Mouse (Mus musculus) liver, postnatal 0 days (tissue): ENCODE measurements around the gene Srsf7. TPM values are rescaled to one million over a fixed set of nuclear protein-coding genes. Genes with fewer than 3 reads are reported as not detected.

Experiments used
- ATAC-seq: fragments of 200-750 bp; cut with Nextera tagmentation; 2 replicates; pipeline ENCODE4 v1.8.0; 2017; ENCODE audit warnings: mild to moderate bottlenecking, moderate library complexity
- DNase-seq: peaks from one replicate; pipeline ENCODE4 v3.0.0-alpha.2; 2016
- H3K27ac ChIP-seq: fragments of 300-500 bp; sonication (generic); 2 replicates; pipeline ENCODE4 v1.5.1; 2014; ENCODE audit warnings: antibody characterized with exemption, moderate library complexity, mild to moderate bottlenecking, low read depth
- H3K27me3 ChIP-seq: fragments of 300-500 bp; sonication (generic); 2 replicates; pipeline ENCODE4 v1.6.1; 2014; ENCODE audit warnings: low read length, control low read depth, mixed read lengths; ENCODE audit not compliant: insufficient read depth
- H3K36me3 ChIP-seq: fragments of 300-500 bp; sonication (generic); replicated peaks from 2 replicates; pipeline ENCODE4 v1.6.1; 2014; ENCODE audit warnings: mild to moderate bottlenecking, control low read depth, low read length, moderate library complexity, mixed read lengths; ENCODE audit not compliant: insufficient read depth
- H3K4me1 ChIP-seq: fragments of 300-500 bp; sonication (generic); 2 replicates; pipeline ENCODE4 v1.6.1; 2014; ENCODE audit warnings: antibody characterized with exemption, mild to moderate bottlenecking, control low read depth; ENCODE audit not compliant: insufficient read depth
- H3K4me2 ChIP-seq: fragments of 300-500 bp; sonication (generic); 2 replicates; pipeline ENCODE4 v1.6.1; 2014; ENCODE audit warnings: low read depth, mild to moderate bottlenecking, low read length, moderate library complexity, mixed read lengths
- H3K4me3 ChIP-seq: fragments of 300-500 bp; sonication (generic); 2 replicates; pipeline ENCODE4 v1.5.1; 2014; ENCODE audit warnings: low read depth, low read length
- H3K9ac ChIP-seq: fragments of 300-500 bp; sonication (generic); replicated peaks from 2 replicates; pipeline ENCODE4 v1.6.1; 2014; ENCODE audit warnings: mild to moderate bottlenecking, moderate library complexity
- H3K9me3 ChIP-seq: fragments of 300-500 bp; sonication (generic); 2 replicates; pipeline ENCODE4 v1.6.1; 2016; ENCODE audit warnings: mild to moderate bottlenecking, control low read depth, low read length, mixed read lengths
- CTCF ChIP-seq: sonication (generic); IDR thresholded peaks from 2 replicates; pipeline ENCODE4 v1.5.1; 2016; ENCODE audit warnings: antibody characterized with exemption, low read depth
- EP300 ChIP-seq: IDR thresholded peaks from 2 replicates; pipeline ENCODE4 v1.6.1; 2016; ENCODE audit warnings: antibody characterized with exemption, low read depth, mild to moderate bottlenecking
- WGBS: fragments of 180-500 bp; shearing (Covaris S2); extraction: QIAGEN DNeasy Blood & Tissue Kit; methylation state at CpG from one replicate; pipeline ENCODE4 v1.1.7; 2014; ENCODE audit not compliant: insufficient replicate concordance; 5-methylcytosine and 5-hydroxymethylcytosine counted together
- polyA plus RNA-seq: library from polyadenylated mRNA; unstranded; fragments of >200 nt; fragmentation: Nextera tagmentation; extraction: Ambion mirVana; gene quantifications from 2 replicates; pipeline ENCODE4 v1.2.1, GENCODE M21; 2015

The Srsf7 gene
- polyA plus RNA-seq, 1 experiment from 2014 or later = 142 TPM

GRCm38 (mm10) chr17:80166346-80166745 lies 40.8 kb downstream of the Srsf7 start:
- Histone ChIP-seq H3K4me2 (no peak overlapping the region), H3K27me3 (no peaks in the 10 kb centered on the region), H3K36me3 (no peaks in the 10 kb centered on the region), H3K9me3 (no peaks in the 10 kb centered on the region), H3K9ac (no peak overlapping the region), H3K27ac (no peak overlapping the region), H3K4me3 (no peak overlapping the region), H3K4me1 (no peaks in the 10 kb centered on the region; the same call in 1 of the 2 replicates)
- WGBS = 82% methylated on average over 6 of the region's 6 CpGs
- ATAC-seq (no peak), DNase-seq (no peak)
- no peak for TF ChIP-seq CTCF
- no peak for TF ChIP-seq EP300

GRCm38 (mm10) chr17:80165741-80166140 lies 41.4 kb downstream of the Srsf7 start:
- Histone ChIP-seq H3K27me3 (no peaks in the 10 kb centered on the region), H3K4me1 (no peaks in the 10 kb centered on the region), H3K9me3 (no peaks in the 10 kb centered on the region), H3K9ac (no peak overlapping the region), H3K36me3 (no peaks in the 10 kb centered on the region), H3K4me3 (no peak overlapping the region), H3K27ac (no peak overlapping the region), H3K4me2 (no peak overlapping the region)
- ATAC-seq (no peak), DNase-seq (no peak)
- WGBS = 56% methylated on average over 6 of the region's 6 CpGs
- TF ChIP-seq EP300 (no peak), CTCF (no peak)

GRCm38 (mm10) chr17:80163991-80164390 lies 43.1 kb downstream of the Srsf7 start:
- H3K27me3 ChIP-seq = no peaks in the 10 kb centered on the region
- H3K9me3 ChIP-seq = no peaks in the 10 kb centered on the region
- TF ChIP-seq CTCF = no peak
- TF ChIP-seq EP300 = no peak
- no peaks in the 10 kb centered on the region for H3K4me1 ChIP-seq
- no peak overlapping the region for H3K9ac ChIP-seq
- no peaks in the 10 kb centered on the region for H3K36me3 ChIP-seq
- 66% methylated on average over 8 of the region's 8 CpGs for WGBS
- no peak overlapping the region for H3K4me3 ChIP-seq
- no peak for ATAC-seq
- peak overlapping the region; percentile 24; the same call in 1 of the 2 replicates for H3K27ac ChIP-seq
- no peak overlapping the region for H3K4me2 ChIP-seq
- DNase-seq = peak; percentile 22

GRCm38 (mm10) chr17:80160454-80160853 lies 46.7 kb downstream of the Srsf7 start:
- ATAC-seq = peak; percentile 90
- Histone ChIP-seq H3K4me1 (no peaks in the 10 kb centered on the region), H3K36me3 (no peaks in the 10 kb centered on the region), H3K27me3 (no peaks in the 10 kb centered on the region), H3K9ac (no peak overlapping the region), H3K4me3 (no peak overlapping the region), H3K27ac (0 out of 2 replicates have a peak overlapping the region, but pooled peaks have one; percentile 59), H3K4me2 (no peak overlapping the region), H3K9me3 (no peaks in the 10 kb centered on the region)
- TF ChIP-seq EP300 = peak; percentile 52; the same call in 1 of the 2 replicates
- TF ChIP-seq CTCF = peak; percentile 15; the same call in 1 of the 2 replicates
- 52% methylated on average over 5 of the region's 5 CpGs for WGBS
- peak; percentile 77 for DNase-seq

GRCm38 (mm10) chr17:80157489-80157888 lies 49.6 kb downstream of the Srsf7 start:
- H3K27ac ChIP-seq = no peak overlapping the region
- TF ChIP-seq EP300 (no peak), CTCF (no peak)
- no peaks in the 10 kb centered on the region for H3K36me3 ChIP-seq
- H3K4me1 ChIP-seq = no peaks in the 10 kb centered on the region
- 71% methylated on average over 6 of the region's 6 CpGs for WGBS
- DNase-seq (no peak), ATAC-seq (no peak)
- H3K4me2 ChIP-seq = no peak overlapping the region
- H3K4me3 ChIP-seq = no peak overlapping the region
- no peak overlapping the region for H3K9ac ChIP-seq
- no peaks in the 10 kb centered on the region for H3K9me3 ChIP-seq
- no peaks in the 10 kb centered on the region for H3K27me3 ChIP-seq

- Histone ChIP-seq H3K9me3 (no peaks in the 10 kb centered on the region), H3K36me3 (no peaks in the 10 kb centered on the region), H3K27me3 (no peaks in the 10 kb centered on the region), H3K9ac (no peak overlapping the region), H3K4me3 (no peak overlapping the region), H3K4me1 (no peaks in the 10 kb centered on the region), H3K27ac (no peak overlapping the region), H3K4me2 (no peak overlapping the region)
- TF ChIP-seq EP300 = no peak
- no peak for TF ChIP-seq CTCF
- no peak for DNase-seq
- WGBS = 84% methylated on average over 8 of the region's 8 CpGs
- no peak for ATAC-seq
Observed at GRCm38 (mm10) chr17:80156905-80157304, 50.2 kb downstream of the Srsf7 start.

GRCm38 (mm10) chr17:80153631-80154030 lies 53.5 kb downstream of the Srsf7 start:
- H3K36me3 ChIP-seq = no peaks in the 10 kb centered on the region
- TF ChIP-seq CTCF = no peak
- no peak for TF ChIP-seq EP300
- H3K27ac ChIP-seq = no peak overlapping the region
- ATAC-seq = no peak
- 73% methylated on average over 2 of the region's 2 CpGs for WGBS
- no peaks in the 10 kb centered on the region for H3K9me3 ChIP-seq
- H3K4me1 ChIP-seq = no peaks in the 10 kb centered on the region
- no peak overlapping the region for H3K4me2 ChIP-seq
- H3K27me3 ChIP-seq = no peaks in the 10 kb centered on the region
- DNase-seq = no peak
- H3K4me3 ChIP-seq = no peak overlapping the region
- H3K9ac ChIP-seq = no peak overlapping the region
